Comparison of ENCODE assay signal across 9 mouse cellular contexts in genomic region chr16:24450256-24450655, GRCm38 (mm10). TPM values are rescaled to one million over a fixed set of nuclear protein-coding genes. Genes with fewer than 3 reads are reported as not detected.
DNase-seq lines count a peak whose midpoint lies in the region; ATAC-seq and TF ChIP-seq lines count a peak whose summit lies in the region.
"Had no signal": no experiment of that assay in that cellular context is flagged by ENCODE, and none has a peak within 500 bp of the region (broad histone marks: within the 10 kb centered on the region; RNA-seq: fewer than 3 reads in every experiment).

No protein-coding gene starts in this region.

- H3K4me3 ChIP-seq in gastrocnemius, adult 2 months = peak overlapping the region; percentile 24; the same call in 1 of the 2 replicates
- no peak overlapping the region for H3K4me3 ChIP-seq in lung, embryonic 14.5 days (ENCODE audit: low read depth, low read length)
- peak overlapping the region; percentile 2 to 17; a peak in 2 of 4 replicates for H3K4me3 ChIP-seq in ES-E14 (ENCODE audit: insufficient read depth in 1 of 2, low read depth in 1 of 2, low read length in 2 of 2, poor library complexity in 1 of 2, severe bottlenecking in 1 of 2)
- no peak overlapping the region for H3K4me3 ChIP-seq in liver, embryonic 12.5 days
- H3K4me3 ChIP-seq: embryonic facial prominence, embryonic 12.5 days had no signal

- intact Hi-C loops in gastrocnemius, adult 2 months (cut with DNase I) = no loop called here
- intact Hi-C loops in gastrocnemius, postnatal 14 days (cut with DNase I; ENCODE audit: low total_unique reads) = no loop called here

- peaks cover 11% of the 10 kb centered on the region; the same call in 1 of the 2 replicates for H3K36me3 ChIP-seq in lung, embryonic 14.5 days (ENCODE audit: insufficient read depth)
- H3K36me3 ChIP-seq in ES-E14 (ENCODE audit: control insufficient read depth, insufficient read depth, low read length, poor library complexity, severe bottlenecking) = no peaks in the 10 kb centered on the region
- no peaks in the 10 kb centered on the region for H3K36me3 ChIP-seq in liver, embryonic 12.5 days
- H3K36me3 ChIP-seq: embryonic facial prominence, embryonic 12.5 days had no signal

- 32% methylated on average over 5 of the region's 5 CpGs for WGBS in lung, embryonic 14.5 days
- WGBS in liver, embryonic 12.5 days (ENCODE audit: insufficient replicate concordance) = 39% methylated on average over 5 of the region's 5 CpGs

- peak overlapping the region; percentile 76 for H3K27ac ChIP-seq in gastrocnemius, adult 2 months
- H3K27ac ChIP-seq in lung, embryonic 14.5 days (ENCODE audit: low read depth) = no peak overlapping the region
- H3K27ac ChIP-seq in ES-E14 (ENCODE audit: insufficient read depth, low read depth, low read length, poor library complexity, severe bottlenecking) = peak overlapping the region; percentile 46; the same call in 1 of the 2 replicates
- H3K27ac ChIP-seq in liver, embryonic 12.5 days = no peak overlapping the region
- H3K27ac ChIP-seq: embryonic facial prominence, embryonic 12.5 days had no signal

- H3K9ac ChIP-seq in lung, embryonic 14.5 days = no peak overlapping the region
- no peak overlapping the region for H3K9ac ChIP-seq in ES-E14 (ENCODE audit: insufficient read depth, low read depth, low read length, poor library complexity, severe bottlenecking)
- no peak overlapping the region for H3K9ac ChIP-seq in liver, embryonic 12.5 days
- H3K9ac ChIP-seq: embryonic facial prominence, embryonic 12.5 days had no signal

- no peak for DNase-seq in gastrocnemius, adult 2 months
- no peak for DNase-seq in gastrocnemius, postnatal 14 days
- no peak for DNase-seq in lung, embryonic 14.5 days
- DNase-seq in lung, adult 18-20 months = no peak
- no peak for DNase-seq in ES-E14 (ENCODE audit: low read depth, low spot score)
- DNase-seq in layer of hippocampus, adult 8-10 months (ENCODE audit: low spot score in 2 of 2) = no peak

- no peaks in the 10 kb centered on the region for H3K27me3 ChIP-seq in lung, embryonic 14.5 days (ENCODE audit: insufficient read depth, low read length)
- no peaks in the 10 kb centered on the region for H3K27me3 ChIP-seq in liver, embryonic 12.5 days (replicated peaks)
- H3K27me3 ChIP-seq: embryonic facial prominence, embryonic 12.5 days had no signal

- H3K4me1 ChIP-seq in lung, embryonic 14.5 days (ENCODE audit: insufficient read depth) = peaks cover 27% of the 10 kb centered on the region
- H3K4me1 ChIP-seq in ES-E14 (ENCODE audit: control insufficient read depth in 2 of 2, insufficient read depth in 2 of 2, low read length in 2 of 2, poor library complexity in 1 of 2) = peaks cover 23 to 27% of the 10 kb centered on the region in 2 experiments
- peaks cover 40% of the 10 kb centered on the region for H3K4me1 ChIP-seq in liver, embryonic 12.5 days

- no peak for ATAC-seq in lung, embryonic 14.5 days (ENCODE audit: insufficient read depth)
- no peak for ATAC-seq in liver, embryonic 12.5 days
- ATAC-seq in frontal cortex, adult (ENCODE audit: low TSS enrichment) = no peak

- H3K4me2 ChIP-seq in lung, embryonic 14.5 days = peak overlapping the region; percentile 46
- H3K4me2 ChIP-seq in liver, embryonic 12.5 days = peak overlapping the region; percentile 14
- H3K4me2 ChIP-seq: embryonic facial prominence, embryonic 12.5 days had no signal

- no peak for TF ChIP-seq CTCF in gastrocnemius, adult 2 months (IDR thresholded peaks at IDR 0.05)
- TF ChIP-seq CTCF in lung, embryonic 14.5 days (IDR thresholded peaks at IDR 0.05; ENCODE audit: low read depth) = no peak

- H3K9me3 ChIP-seq in lung, embryonic 14.5 days (ENCODE audit: low read depth, low read length) = no peaks in the 10 kb centered on the region
- H3K9me3 ChIP-seq in ES-E14 (ENCODE audit: control insufficient read depth, insufficient read depth, low read depth, low read length) = no peaks in the 10 kb centered on the region
- H3K9me3 ChIP-seq in liver, embryonic 12.5 days (replicated peaks) = no peaks in the 10 kb centered on the region
- H3K9me3 ChIP-seq: embryonic facial prominence, embryonic 12.5 days had no signal

- in situ Hi-C loops in ES-E14 (cut with MboI; ENCODE audit: low sequenced_read_pairs in 2 of 2, unreplicated experiment in 2 of 2) = no loop called here

TF ChIP-seq in ES-E14, 5 proteins besides CTCF, POLR2A, EP300 and RAD21:
- TF ChIP-seq CHD2 (IDR thresholded peaks at IDR 0.05; ENCODE audit: low read depth, low read length) = no peak
- no peak for TF ChIP-seq ZNF384 (IDR thresholded peaks at IDR 0.05; ENCODE audit: low read depth, low read length)
- TF ChIP-seq ZC3H11A (IDR thresholded peaks at IDR 0.05; ENCODE audit: borderline replicate concordance, low read depth, low read length) = no peak
- TF ChIP-seq MAFK (IDR thresholded peaks at IDR 0.05; ENCODE audit: insufficient read depth, low read depth, low read length) = no peak
- TF ChIP-seq HCFC1 (IDR thresholded peaks at IDR 0.05; ENCODE audit: borderline replicate concordance, insufficient read depth, low read length) = no peak
TF ChIP-seq in ES-E14: peak in this region for 0.

RNA-seq across cellular contexts. Expression of gene Lpp, which starts 56.9 kb away (rescaled TPM):
- total RNA-seq in gastrocnemius, adult 2 months (2021) = 10 to 100 TPM; 17.7 to 18.0 TPM
- total RNA-seq in gastrocnemius, postnatal 14 days (2021) = 10 to 100 TPM; 27.5 to 30.2 TPM
- polyA plus RNA-seq in lung, embryonic 14.5 days (2014; fragmentation: Nextera tagmentation; extraction: Ambion mirVana) = 72.4 and 79.9 TPM in 2 replicates
- total RNA-seq in ES-E14 (2012; rRNA removed) = 23.4 and 31.4 TPM in 2 replicates
- polyA plus RNA-seq in liver, embryonic 12.5 days (2016; fragmentation: Nextera tagmentation; extraction: Ambion mirVana) = 9.5 and 10.6 TPM in 2 replicates
- total RNA-seq in layer of hippocampus, adult 8-10 months (2022) = 10 to 100 TPM in 2 of 4 experiments, 1 to 10 TPM in 2; 8.3 to 12.0 (median 10.4) TPM

Comparison
In these comparisons a context has a peak if more than half of its experiments do, and no peak if none do; other contexts are left out.
1. H3K27ac ChIP-seq: peak in gastrocnemius, adult 2 months (single experiment) and ES-E14 (single experiment); none in lung, embryonic 14.5 days (single experiment) and liver, embryonic 12.5 days (single experiment).
2. H3K4me3 ChIP-seq: peak in gastrocnemius, adult 2 months (single experiment) and ES-E14 (2 of 2); none in lung, embryonic 14.5 days (single experiment) and liver, embryonic 12.5 days (single experiment).